Mouse (Mus musculus) liver, embryonic 14.5 days (tissue): Measurements from ENCODE around the gene Ankrd66.

Experiments
- CTCF ChIP-seq: IDR thresholded peaks from 2 replicates; pipeline ENCODE4 v1.5.1; 2016; ENCODE audit warnings: antibody characterized with exemption, low read depth, control low read depth
- EP300 ChIP-seq: IDR thresholded peaks from 2 replicates; pipeline ENCODE4 v1.6.1; 2016; ENCODE audit warnings: antibody characterized with exemption, low read depth

- TF ChIP-seq CTCF (no peak), EP300 (no peak)
These were observed 25.8 kb upstream of the Ankrd66 start for GRCm38 (mm10) chr17:43569287-43569686.
